Mouse (Mus musculus) olfactory bulb, adult 2 months (tissue): ENCODE measurements around the gene Rps16. TPM values are rescaled to one million over a fixed set of nuclear protein-coding genes. Genes with fewer than 3 reads are reported as not detected.

ENCODE experiments used
- H3K27ac ChIP-seq: fragments of 200-500 bp; 2 replicates; pipeline ENCODE4 v1.5.1; 2012; ENCODE audit warnings: low read depth, low read length; ENCODE audit not compliant: insufficient read depth
- H3K4me1 ChIP-seq: fragments of 200-500 bp; 2 replicates; pipeline ENCODE4 v1.6.1; 2012; ENCODE audit warnings: low read length; ENCODE audit not compliant: control insufficient read depth, insufficient read depth
- H3K4me3 ChIP-seq: fragments of 200-500 bp; 2 replicates; pipeline ENCODE4 v1.5.1; 2012; ENCODE audit warnings: mild to moderate bottlenecking, low read depth, low read length, moderate library complexity; ENCODE audit not compliant: insufficient read depth
- CTCF ChIP-seq: fragments of 200-500 bp; IDR thresholded peaks from 2 replicates; pipeline ENCODE4 v1.5.1; 2012; ENCODE audit warnings: low read depth, mild to moderate bottlenecking, low read length, moderate library complexity; ENCODE audit not compliant: insufficient read depth
- POLR2A ChIP-seq: fragments of 200-500 bp; IDR thresholded peaks from 2 replicates; pipeline ENCODE4 v1.6.1; 2012; ENCODE audit warnings: mild to moderate bottlenecking, low read depth, low read length, moderate library complexity; ENCODE audit not compliant: insufficient read depth
- WGBS: fragments of 180-500 bp; shearing (Covaris S2); methylation state at CpG from one replicate; pipeline ENCODE4 v1.1.7; 2018; 5-methylcytosine and 5-hydroxymethylcytosine counted together
- polyA plus RNA-seq: library from polyadenylated mRNA; stranded (reverse); fragments of >200 nt; gene quantifications from 2 replicates; pipeline ENCODE4 v1.2.4, GENCODE M21; 2012; ENCODE audit warnings: low replicate concordance; ENCODE audit not compliant: missing spikeins, insufficient read depth, insufficient read length

The Rps16 gene
- polyA plus RNA-seq = 767 TPM in 1 of 2 replicates, not detected in the other

DNA sequence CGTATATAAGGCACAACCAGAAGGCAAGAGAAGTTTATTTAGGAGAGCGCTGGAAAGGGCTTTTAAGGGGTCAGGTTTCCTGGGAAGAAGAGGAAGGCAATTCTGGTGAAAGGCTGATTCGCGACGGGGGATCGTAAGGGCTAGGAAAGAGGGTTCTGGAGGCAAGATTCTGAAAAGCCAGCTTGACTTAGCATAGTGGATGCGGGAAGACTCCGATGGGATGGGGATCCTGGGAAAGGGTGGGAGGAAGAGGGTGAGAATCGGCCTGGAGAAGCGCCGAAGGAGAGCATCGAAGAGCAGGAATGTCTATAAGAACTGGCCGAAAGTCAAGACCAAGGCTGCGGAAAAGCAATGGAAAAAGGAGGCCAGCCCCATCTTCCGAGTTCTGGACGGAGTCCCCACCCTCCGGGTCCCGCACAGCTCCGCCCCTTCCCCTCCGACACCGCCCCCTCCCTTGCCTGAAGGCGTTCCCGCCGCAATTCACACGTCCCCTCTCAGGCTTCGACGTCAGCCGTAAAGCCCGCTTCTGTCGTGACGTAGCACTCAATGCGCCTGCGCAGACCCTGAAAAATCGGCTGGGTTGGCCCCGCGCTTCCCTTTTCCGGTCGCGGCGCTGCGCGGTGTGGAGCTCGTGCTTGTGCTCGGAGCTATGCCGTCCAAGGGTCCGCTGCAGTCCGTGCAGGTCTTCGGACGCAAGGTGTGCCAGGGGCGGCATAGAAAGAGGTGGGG is at the start of gene Rps16:
Gene Rps16 (plus strand): TSS at position 498 of the 729 bp plus-strand sequence.
- Histone ChIP-seq H3K4me3 (peak within 1 kb of the TSS; percentile 84), H3K27ac (peak within 1 kb of the TSS; percentile 82), H3K4me1 (peaks cover 7% of the 10 kb centered on the region)
- under 1% methylated on average over 50 of the region's 50 CpGs for WGBS
- TF ChIP-seq CTCF (no peak), POLR2A (peak; percentile 83)

DNA sequence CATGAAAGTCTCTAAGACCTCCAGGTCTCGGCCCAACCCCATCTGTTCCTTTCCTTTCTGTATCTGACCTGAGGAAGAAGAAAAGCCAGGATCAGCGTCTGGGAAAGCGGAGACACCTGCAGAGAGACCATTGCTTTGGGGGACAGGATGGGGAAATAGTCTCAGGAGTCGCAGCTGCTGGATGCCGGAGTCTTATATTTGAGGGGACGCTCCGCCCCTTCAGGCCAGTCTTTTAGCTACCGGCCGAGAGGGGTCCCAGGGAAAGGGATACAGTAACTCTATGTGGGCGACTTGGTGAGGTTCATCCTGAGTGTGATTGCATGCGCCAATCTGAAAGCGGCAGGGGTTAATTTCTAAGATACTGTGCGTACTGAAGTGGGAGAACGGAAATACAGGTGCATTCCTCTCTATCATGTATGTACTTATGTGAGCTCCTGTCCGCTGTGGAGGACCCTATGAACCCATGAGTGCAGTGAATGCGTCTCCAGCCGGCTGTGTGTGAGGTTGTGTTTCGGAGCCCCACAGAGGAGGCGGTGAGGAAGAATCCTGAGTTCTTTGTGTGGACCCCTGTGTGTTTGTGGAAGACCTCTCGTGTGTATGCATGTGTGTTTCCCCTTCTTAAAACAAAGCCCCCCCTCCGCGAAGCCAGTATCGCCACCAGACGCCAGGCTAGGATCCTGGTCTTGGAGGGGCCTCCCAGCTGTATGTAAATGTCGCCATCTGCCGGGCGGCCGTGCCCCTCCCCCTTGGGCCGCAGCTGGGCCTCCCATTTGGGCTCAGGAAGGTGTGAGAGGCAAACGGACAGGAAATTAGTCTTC is 48.6 kb upstream of the Rps16 start, which contains the start of gene Dll3:
Gene Dll3 (minus strand): TSS at position 623 of the 818 bp plus-strand sequence.
- 0 out of 2 replicates have a peak within 1 kb of the TSS, but pooled peaks have one; percentile 13 for H3K4me3 ChIP-seq
- peaks cover 7% of the 10 kb centered on the region; the same call in 1 of the 2 replicates for H3K4me1 ChIP-seq
- 4% methylated on average over 30 of the region's 30 CpGs for WGBS
- H3K27ac ChIP-seq = no peak within 1 kb of the TSS
- peak; percentile 35; the same call in 1 of the 2 replicates for TF ChIP-seq CTCF
- no peak for TF ChIP-seq POLR2A

DNA sequence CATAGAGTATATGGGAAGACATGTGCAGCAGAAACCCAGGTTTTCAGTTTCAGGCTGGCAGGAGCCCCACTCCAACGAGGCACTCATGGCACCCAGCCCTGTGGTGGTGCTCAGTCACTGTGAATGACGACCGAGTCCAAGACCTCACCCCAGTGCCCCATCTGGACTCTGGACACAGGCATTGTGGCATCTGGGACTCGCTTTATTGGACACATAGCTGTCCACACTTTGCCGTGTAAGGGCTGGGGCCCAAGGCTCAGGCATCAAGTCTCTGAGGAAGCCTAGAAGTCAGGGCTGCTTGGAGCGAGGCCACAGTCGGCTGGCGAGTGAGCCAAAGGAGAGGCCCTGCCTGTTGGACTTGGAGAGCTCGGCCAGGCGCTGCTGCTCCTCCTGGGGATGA is 44.8 kb upstream of the Rps16 start:
- Histone ChIP-seq H3K4me1 (peaks cover 8% of the 10 kb centered on the region; the same call in 1 of the 2 replicates), H3K27ac (no peak overlapping the region), H3K4me3 (no peak overlapping the region)
- TF ChIP-seq POLR2A (no peak), CTCF (no peak)
- WGBS = 84% methylated on average over 10 of the region's 10 CpGs

DNA sequence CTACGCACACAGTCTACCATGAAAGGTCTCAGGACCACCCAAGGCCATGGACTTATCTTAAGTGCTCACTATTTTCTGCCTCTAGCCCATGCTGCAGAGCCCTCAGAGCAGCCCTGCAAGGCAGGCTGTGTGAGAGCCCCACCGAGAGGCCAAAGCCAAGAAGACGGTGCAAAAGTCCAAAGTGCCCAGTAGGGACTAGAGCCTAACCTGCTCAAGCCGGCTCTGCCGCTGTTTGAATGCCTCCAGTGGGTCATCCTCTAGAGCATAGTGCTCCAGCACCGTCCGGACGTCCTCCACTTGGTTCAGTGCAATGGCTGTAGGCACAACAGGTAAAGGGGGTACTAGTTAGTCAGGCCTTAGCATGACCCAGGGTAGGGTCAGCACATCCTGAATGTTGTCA is 44.2 kb upstream of the Rps16 start:
- no peak overlapping the region for H3K4me3 ChIP-seq
- no peak overlapping the region for H3K27ac ChIP-seq
- WGBS = 93% methylated on average over 8 of the region's 8 CpGs
- no peak for TF ChIP-seq POLR2A
- no peak for TF ChIP-seq CTCF
- H3K4me1 ChIP-seq = peaks cover 10% of the 10 kb centered on the region

DNA sequence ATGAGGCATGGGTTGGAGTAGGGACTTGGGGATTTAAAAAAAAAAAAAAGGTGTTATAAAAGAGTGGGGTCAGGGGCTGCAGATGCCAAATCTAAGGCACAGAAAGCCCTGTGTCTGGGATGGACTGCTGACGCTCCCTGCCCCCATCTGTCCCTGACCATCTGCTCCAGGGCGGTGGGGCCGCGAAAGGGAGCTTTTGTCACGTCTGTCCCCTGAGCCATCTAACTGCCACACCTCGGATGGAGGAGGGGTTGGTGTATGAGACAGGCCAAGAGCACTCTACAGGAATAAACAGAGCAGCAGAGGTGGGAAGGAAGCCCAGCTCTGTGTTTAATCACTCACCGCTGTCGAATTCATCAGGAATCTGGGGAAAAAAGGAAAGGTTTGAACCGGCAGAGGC is 40.7 kb upstream of the Rps16 start:
- H3K4me1 ChIP-seq = peaks cover 7% of the 10 kb centered on the region
- no peak overlapping the region for H3K4me3 ChIP-seq
- H3K27ac ChIP-seq = no peak overlapping the region
- TF ChIP-seq CTCF (no peak), POLR2A (no peak)
- WGBS = 56% methylated on average over 9 of the region's 9 CpGs

DNA sequence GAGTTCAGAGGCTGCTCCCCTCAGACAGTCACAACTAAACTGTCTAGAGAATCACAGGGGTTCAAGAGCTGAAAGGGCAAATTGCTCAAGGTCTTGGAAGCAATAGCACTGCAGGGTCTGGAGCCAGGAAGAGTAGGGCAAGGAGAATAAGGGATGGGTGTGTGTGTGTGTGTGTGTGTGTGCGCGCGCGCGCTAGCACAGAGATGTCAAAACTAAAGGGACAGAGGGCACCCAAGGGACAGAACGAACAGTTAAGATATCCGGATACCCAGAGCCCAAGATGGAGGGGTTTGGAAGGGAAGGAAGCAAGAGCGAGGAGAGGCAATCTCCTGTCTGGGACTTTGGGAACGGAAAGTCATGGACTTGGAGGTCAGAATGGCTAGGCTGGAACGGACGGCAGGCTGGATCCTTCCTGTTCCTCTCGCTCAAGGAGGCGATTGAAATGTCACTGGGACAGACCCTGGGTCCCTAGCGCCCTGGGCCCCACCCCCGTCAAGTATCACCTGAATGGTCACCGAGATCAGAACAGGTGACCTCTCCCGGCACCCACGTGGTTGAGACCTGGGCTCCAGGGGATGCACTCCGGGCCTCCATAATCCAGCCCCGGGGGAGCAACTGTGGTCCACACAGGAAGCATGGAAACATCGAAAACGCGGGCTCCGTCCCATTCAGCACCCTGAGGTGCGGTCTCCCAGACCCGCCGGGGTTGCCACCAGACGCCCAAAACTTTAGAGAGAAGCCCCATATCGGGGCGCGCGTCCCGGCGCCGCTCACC is 39.1 kb upstream of the Rps16 start:
- Histone ChIP-seq H3K4me1 (peaks cover 7% of the 10 kb centered on the region), H3K27ac (no peak overlapping the region), H3K4me3 (peak overlapping the region; percentile 65)
- 6% methylated on average over 35 of the region's 35 CpGs for WGBS
- TF ChIP-seq CTCF = no peak
- TF ChIP-seq POLR2A = no peak

DNA sequence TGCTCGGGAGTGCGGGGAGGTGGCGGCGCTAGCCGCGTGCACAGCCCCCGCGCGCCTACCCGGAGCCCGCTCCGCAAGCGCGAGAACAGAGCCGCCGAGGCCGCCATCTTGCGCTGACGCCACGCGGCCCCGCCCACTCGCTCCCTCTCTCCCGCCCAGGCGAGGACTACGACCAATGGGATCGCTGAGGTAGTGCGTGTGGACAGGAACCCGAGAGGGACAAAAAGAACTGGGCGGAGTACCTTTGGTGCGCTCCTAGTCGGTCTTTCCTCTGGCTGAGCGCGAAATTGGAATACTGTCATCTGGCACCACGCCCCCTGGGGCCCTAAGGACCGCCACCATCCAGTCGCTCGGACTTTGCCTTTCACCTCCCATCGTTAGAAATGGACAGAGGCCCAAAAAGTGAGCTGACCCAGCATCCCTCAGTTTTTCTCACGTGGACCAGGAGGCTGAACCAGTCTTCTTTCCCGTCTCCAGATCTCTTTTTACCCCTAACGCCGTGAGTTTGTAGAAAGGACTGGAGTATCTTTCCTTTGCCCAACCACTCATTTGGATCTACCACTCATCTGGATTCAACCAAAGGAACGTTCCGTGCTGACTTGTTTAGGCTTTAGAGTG is 38.4 kb upstream of the Rps16 start, which contains the start of gene Timm50:
Gene Timm50 (minus strand): TSS at position 147 of the 618 bp plus-strand sequence.
- peak within 1 kb of the TSS; percentile 65 for H3K4me3 ChIP-seq
- peaks cover 7% of the 10 kb centered on the region for H3K4me1 ChIP-seq
- no peak within 1 kb of the TSS for H3K27ac ChIP-seq
- TF ChIP-seq POLR2A (peak; percentile 81), CTCF (no peak)
- under 1% methylated on average over 45 of the region's 45 CpGs for WGBS

DNA sequence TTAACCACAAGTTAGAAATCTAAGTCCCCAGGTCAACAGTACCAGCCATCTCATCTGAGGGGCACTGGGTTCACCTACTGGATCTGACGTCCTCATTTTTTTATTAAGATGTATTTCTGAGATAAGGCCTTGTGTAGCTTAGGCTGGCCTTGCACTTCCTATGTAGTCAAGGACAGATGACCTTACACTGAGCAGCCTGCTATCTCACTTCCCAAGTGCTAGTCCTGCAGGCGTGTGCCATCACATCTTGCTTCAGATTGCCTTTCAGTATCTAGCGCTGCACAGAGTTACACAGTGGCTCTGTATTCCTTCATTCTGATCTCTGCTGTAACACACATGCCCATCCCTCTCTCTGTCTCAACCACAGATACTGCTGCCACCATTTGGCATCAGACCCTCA is 32.4 kb upstream of the Rps16 start:
- no peak for TF ChIP-seq CTCF
- no peak for TF ChIP-seq POLR2A
- 87% methylated on average over 3 of the region's 3 CpGs for WGBS
- Histone ChIP-seq H3K27ac (no peak overlapping the region), H3K4me3 (no peak overlapping the region), H3K4me1 (no peaks in the 10 kb centered on the region)
